Mouse (Mus musculus): ENCODE results near the gene 4930432K21Rik. TPM values are rescaled to one million over a fixed set of nuclear protein-coding genes. Genes with fewer than 3 reads are reported as not detected.

Gene 4930432K21Rik
- polyA plus RNA-seq, 1 experiment from 2014 or later, result 3.9 TPM

DNA sequence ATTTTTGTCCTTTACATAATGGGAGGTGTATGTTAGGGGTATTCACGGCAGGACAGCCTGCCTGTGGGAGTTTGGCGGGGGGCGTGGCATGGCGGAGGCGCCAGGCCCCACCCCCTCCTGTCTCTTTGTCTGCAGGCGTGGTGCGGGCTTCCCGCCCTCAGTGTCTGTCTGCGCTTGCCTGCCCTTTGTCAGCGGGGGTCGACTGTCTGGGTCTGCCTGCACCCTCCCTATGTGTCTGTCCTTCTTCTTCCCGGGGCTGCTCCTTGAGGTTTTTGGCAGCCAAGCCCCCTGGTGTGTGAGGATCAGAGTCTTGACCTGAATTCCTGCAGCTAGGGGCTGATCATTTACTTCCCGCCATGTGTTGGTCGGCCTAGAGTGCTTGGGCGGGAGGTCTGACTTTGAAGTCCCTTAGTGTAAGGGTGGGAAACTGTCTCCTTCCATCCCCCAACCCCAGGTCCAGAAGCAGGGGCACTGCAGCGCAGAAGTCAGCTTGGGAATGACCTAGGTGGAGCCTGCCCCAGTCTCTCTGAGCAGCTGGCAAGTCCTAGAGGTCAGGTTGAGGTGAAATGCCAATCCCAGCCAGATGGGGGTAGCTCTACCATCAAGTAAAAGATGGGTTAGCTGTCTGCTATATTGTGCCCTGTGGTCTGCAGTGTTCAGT lies 32.8 kb downstream of the 4930432K21Rik start:
- CTCF ChIA-PET, result interaction anchor here (1.2 kb wide), 1 partner anchor 141 kb away, joined by 3 read pairs; no protein-coding TSS in a partner anchor
- in situ Hi-C loops (cut with MboI; ENCODE audit: low pct_unique_long_range_greater_than_20kb), result no loop called here
- DNase-seq (ENCODE audit: low read depth, low spot score) (no peak), ATAC-seq (no peak)
- H3K27me3 ChIP-seq, result no peaks in the 10 kb centered on the region
- POLR2A ChIA-PET, result interaction anchor here (0.5 kb wide), 1 partner anchor 136 kb away, joined by 3 read pairs; no protein-coding TSS in a partner anchor
- TF ChIP-seq CTCF (IDR thresholded peaks at IDR 0.05), result no peak

GRCm38 (mm10) chr8:84182833-84183232 lies 35.0 kb downstream of the 4930432K21Rik start:
- POLR2A ChIA-PET, result interaction anchor here (1.0 kb wide), 1 partner anchor 9 kb away, joined by 3 read pairs; no protein-coding TSS in a partner anchor
- DNase-seq (ENCODE audit: low read depth, low spot score), result no peak

DNA sequence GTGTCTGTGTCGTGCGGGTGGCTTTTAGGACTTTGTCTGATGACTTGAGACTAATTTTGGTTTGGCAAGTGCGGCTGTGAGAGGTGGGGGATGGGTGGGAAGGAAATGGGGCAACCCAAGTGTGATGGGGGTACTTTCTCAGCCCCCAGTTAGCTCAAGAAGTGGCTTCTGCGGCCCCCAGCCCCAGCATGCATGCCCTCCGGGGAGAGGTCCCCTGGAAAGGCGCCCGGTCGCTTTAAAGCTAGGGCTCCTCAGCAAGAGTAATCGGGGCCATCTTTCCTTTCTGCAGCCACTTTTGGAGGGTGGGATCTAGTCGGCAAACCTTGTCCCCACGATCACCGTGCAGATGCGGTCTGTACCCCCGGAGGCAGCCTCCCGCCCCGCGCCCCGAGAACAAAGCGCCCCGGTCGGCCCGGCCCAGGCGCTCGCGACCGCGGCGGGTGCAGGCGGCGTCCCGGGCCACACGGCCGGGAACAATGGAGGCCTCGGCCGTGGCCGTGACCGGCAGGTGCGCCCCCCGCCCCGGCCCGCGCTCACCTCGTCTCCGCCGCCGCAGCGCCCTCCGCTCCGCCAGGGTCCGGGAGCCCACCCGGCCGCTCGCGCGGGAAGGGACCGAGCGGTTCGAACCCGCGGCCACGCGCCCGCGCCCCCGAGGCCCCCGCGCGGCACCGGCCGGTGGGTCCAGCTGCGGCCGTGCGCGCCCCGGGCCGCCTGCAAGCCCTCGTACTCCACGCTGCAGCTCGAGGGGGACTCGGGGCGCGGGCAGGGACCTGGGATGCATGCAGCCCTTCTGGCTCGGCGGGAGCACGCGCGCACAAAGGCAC lies 35.6 kb downstream of the 4930432K21Rik start:
- in situ Hi-C loops (cut with MboI; ENCODE audit: low pct_unique_long_range_greater_than_20kb), result no loop called here
- no peak for TF ChIP-seq CTCF (IDR thresholded peaks at IDR 0.05)
- POLR2A ChIA-PET, result interaction anchor here (1.0 to 1.7 kb wide), 3 partner anchors 10 to 39 kb away, joined by 3 to 5 read pairs (median 3); no protein-coding TSS in a partner anchor
- no peaks in the 10 kb centered on the region for H3K27me3 ChIP-seq
- CTCF ChIA-PET, result interaction anchor here (0.8 to 1.0 kb wide), 2 partner anchors 10 to 27 kb away, joined by 3 read pairs; no protein-coding TSS in a partner anchor
- no peak for DNase-seq (ENCODE audit: low read depth, low spot score)
- ATAC-seq, result no peak

More at GRCm38 (mm10) chr8:84182833-84183232, 35.0 kb downstream of the 4930432K21Rik start:
- no peak for ATAC-seq
- TF ChIP-seq CTCF (IDR thresholded peaks at IDR 0.05), result no peak
- in situ Hi-C loops (cut with MboI; ENCODE audit: low pct_unique_long_range_greater_than_20kb), result no loop called here
- CTCF ChIA-PET, result interaction anchor here (0.5 to 1.3 kb wide), 3 partner anchors 9 to 144 kb away, joined by 3 read pairs; no protein-coding TSS in a partner anchor
- no peaks in the 10 kb centered on the region for H3K27me3 ChIP-seq

DNA sequence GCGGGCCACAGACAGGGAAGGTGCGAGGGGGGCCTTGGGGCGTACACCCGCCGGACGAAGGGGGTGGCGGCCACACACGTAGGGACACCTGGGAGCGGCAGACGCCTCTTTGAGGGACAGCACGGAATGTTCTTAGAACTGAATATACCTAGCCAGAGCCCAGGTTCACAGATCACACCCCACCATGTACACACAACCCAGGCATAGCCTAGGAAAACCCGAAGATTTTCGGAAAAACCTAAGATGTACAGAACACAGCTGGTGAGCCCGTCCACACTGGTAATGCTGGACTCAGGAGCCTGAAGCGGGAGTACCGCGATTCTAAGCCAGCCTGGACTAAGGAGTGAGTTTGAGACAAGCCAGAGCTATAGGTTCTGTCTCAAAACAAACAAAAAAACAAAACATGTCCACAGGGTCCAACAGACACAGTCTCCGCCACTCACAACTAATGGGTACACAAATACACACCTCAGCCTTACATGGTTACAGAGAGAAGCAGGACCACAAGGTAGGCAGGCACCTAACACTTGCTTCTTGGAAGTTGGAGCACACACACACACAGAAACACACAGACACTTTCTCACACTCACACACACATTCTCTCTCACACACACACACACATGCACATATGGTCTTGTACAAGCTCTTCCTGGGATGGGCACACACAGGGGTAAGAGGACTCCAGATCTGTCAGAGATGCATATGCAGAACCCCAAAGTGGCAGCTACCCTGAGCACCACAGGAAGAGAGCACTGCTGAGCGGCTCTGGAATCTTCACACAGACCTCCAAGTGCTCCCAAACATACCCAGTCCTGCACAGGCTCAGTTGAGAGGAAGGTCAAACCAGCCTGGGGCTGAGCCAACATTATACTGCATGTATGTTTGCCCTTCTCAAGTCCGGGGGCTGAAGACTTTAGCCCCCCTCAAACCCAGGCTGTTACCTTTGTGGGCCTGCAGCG lies 36.5 kb downstream of the 4930432K21Rik start:
- CTCF ChIA-PET, result interaction anchor here (1.0 to 4.6 kb wide), 3 partner anchors 18 to 26 kb away, joined by 3 to 64 read pairs (median 18); no protein-coding TSS in a partner anchor
- no peak for TF ChIP-seq CTCF (IDR thresholded peaks at IDR 0.05)
- ATAC-seq, result no peak

GRCm38 (mm10) chr8:84185117-84185516 lies 37.3 kb downstream of the 4930432K21Rik start, which contains the start of gene Nanos3:
TSS of gene Nanos3 (minus strand) at chr8:84185217.
- ChIA-PET CTCF (interaction anchor here (4.1 to 4.6 kb wide), 2 partner anchors 17 to 25 kb away, joined by 18 to 64 read pairs; no protein-coding TSS in a partner anchor), POLR2A (interaction anchor here (0.6 to 1.7 kb wide), 2 partner anchors 37 kb away, joined by 4 to 5 read pairs; partner anchors contain the start of genes 4930432K21Rik and Cc2d1a)

More for the DNA sequence above, 36.5 kb downstream of the 4930432K21Rik start:
- no peak for DNase-seq (ENCODE audit: low read depth, low spot score)
- H3K27me3 ChIP-seq, result no peaks in the 10 kb centered on the region
- POLR2A ChIA-PET, result interaction anchor here (0.6 to 1.7 kb wide), 3 partner anchors 18 to 101 kb away, joined by 3 to 5 read pairs (median 3); no protein-coding TSS in a partner anchor
- in situ Hi-C loops (cut with MboI; ENCODE audit: low pct_unique_long_range_greater_than_20kb), result loop anchor here (5.0 kb wide), 2 partner anchors 93 to 173 kb away; no protein-coding TSS in a partner anchor

GRCm38 (mm10) chr8:84186547-84186946 lies 38.7 kb downstream of the 4930432K21Rik start:
- ChIA-PET CTCF (interaction anchor here (0.9 to 4.6 kb wide), 14 partner anchors 9 to 474 kb away, joined by 3 to 64 read pairs (median 4); no protein-coding TSS in a partner anchor), POLR2A (interaction anchor here (0.8 to 2.0 kb wide), 3 partner anchors 16 to 70 kb away, joined by 4 to 8 read pairs (median 4); partner anchors contain the start of gene Mri1)
- TF ChIP-seq CTCF (IDR thresholded peaks at IDR 0.05), result no peak
- in situ Hi-C loops (cut with MboI; ENCODE audit: low pct_unique_long_range_greater_than_20kb), result loop anchor here (5.0 kb wide), 2 partner anchors 91 to 171 kb away; no protein-coding TSS in a partner anchor
- no peak for DNase-seq (ENCODE audit: low read depth, low spot score)
- no peaks in the 10 kb centered on the region for H3K27me3 ChIP-seq
- peak; percentile 28 for ATAC-seq

More at GRCm38 (mm10) chr8:84185117-84185516, 37.3 kb downstream of the 4930432K21Rik start, which contains the start of gene Nanos3:
- DNase-seq (ENCODE audit: low read depth, low spot score) (no peak), ATAC-seq (no peak)
- no peaks in the 10 kb centered on the region for H3K27me3 ChIP-seq
- in situ Hi-C loops (cut with MboI; ENCODE audit: low pct_unique_long_range_greater_than_20kb), result loop anchor here (5.0 kb wide), 2 partner anchors 92 to 172 kb away; no protein-coding TSS in a partner anchor
- TF ChIP-seq CTCF (IDR thresholded peaks at IDR 0.05), result no peak

DNA sequence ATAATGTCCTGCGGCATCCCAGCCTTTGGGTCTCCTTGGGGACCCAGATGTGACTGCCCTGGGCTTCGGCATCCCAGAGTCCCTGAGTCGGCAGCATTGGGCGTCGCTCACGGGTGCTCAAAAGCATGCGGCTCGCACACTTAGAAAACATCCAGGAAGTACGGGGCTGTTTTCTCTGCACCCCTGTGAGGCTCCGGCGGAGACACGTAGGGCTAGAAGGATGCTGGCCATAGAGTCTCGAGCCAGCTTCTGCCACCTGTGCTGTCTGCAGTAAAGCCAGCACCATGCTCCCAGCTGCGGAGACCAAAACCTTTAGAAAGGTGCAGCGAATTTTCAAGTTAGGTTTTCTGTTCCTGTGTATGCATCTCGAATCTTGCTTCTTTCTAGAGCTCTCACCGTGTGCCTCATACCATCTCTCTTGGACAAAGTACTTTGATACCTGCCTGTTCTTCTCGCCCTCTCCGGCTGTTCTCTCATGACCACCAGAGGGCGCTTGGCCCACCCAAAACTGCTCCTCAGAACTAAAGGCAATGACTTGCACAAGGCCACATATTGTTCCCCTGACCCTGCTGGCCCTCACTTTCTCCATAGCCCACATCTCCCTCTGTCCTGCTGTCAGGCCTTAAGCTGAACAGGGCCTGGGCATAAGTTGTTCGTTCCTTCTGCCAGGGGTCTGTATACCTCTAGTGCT lies 39.4 kb downstream of the 4930432K21Rik start:
- ChIA-PET CTCF (interaction anchor here (0.9 to 4.6 kb wide), 16 partner anchors 9 to 473 kb away, joined by 3 to 64 read pairs (median 3); no protein-coding TSS in a partner anchor), POLR2A (interaction anchor here (0.6 to 2.0 kb wide), 4 partner anchors 15 to 243 kb away, joined by 4 to 11 read pairs (median 6); partner anchors contain the start of gene Mri1)
- H3K27me3 ChIP-seq, result no peaks in the 10 kb centered on the region
- in situ Hi-C loops (cut with MboI; ENCODE audit: low pct_unique_long_range_greater_than_20kb), result loop anchor here (5.0 kb wide), 2 partner anchors 90 to 170 kb away; no protein-coding TSS in a partner anchor
- DNase-seq (ENCODE audit: low read depth, low spot score) (no peak), ATAC-seq (no peak)
- no peak for TF ChIP-seq CTCF (IDR thresholded peaks at IDR 0.05)

GRCm38 (mm10) chr8:84188671-84189070 lies 40.8 kb downstream of the 4930432K21Rik start:
- ATAC-seq (no peak), DNase-seq (ENCODE audit: low read depth, low spot score) (no peak)
- in situ Hi-C loops (cut with MboI; ENCODE audit: low pct_unique_long_range_greater_than_20kb), result loop anchor here (5.0 kb wide), 2 partner anchors 89 to 169 kb away; no protein-coding TSS in a partner anchor
- CTCF ChIA-PET, result interaction anchor here (1.0 to 4.6 kb wide), 4 partner anchors 13 to 149 kb away, joined by 3 to 64 read pairs (median 18); no protein-coding TSS in a partner anchor
- no peaks in the 10 kb centered on the region for H3K27me3 ChIP-seq
- POLR2A ChIA-PET, result interaction anchor here (0.7 kb wide), 1 partner anchor 93 kb away, joined by 4 read pairs; no protein-coding TSS in a partner anchor
- no peak for TF ChIP-seq CTCF (IDR thresholded peaks at IDR 0.05)

Measured in Patski (cell line).